Mouse (Mus musculus) adrenal gland, postnatal 14 days (tissue): ENCODE results near the gene Mtr. TPM values are rescaled to one million over a fixed set of nuclear protein-coding genes. Genes with fewer than 3 reads are reported as not detected.

ENCODE experiments used
- DNase-seq: peaks from one replicate; pipeline ENCODE4 v3.0.0; 2021; ENCODE audit warnings: mixed read lengths
- long read RNA-seq, 2 experiments: library from polyadenylated mRNA; stranded (forward); transcript quantifications; one replicate each; pipeline ENCODE4 v2.0.0; 2021
- total RNA-seq: library from RNA; stranded (reverse); gene quantifications from 2 replicates; pipeline ENCODE4 v1.2.3, GENCODE M21; 2021

Gene Mtr
- 22.3 and 26.2 TPM in 2 replicates for total RNA-seq
- long read RNA-seq, experiment 1, full-length matches to known transcripts, result 5 of 8 reads
- long read RNA-seq, experiment 1, partial matches to known transcripts, result 1 of 8 reads
- long read RNA-seq, experiment 1, other reads (novel, unspliced or antisense), result 2 of 8 reads
- long read RNA-seq, experiment 2, full-length matches to known transcripts, result 6 of 8 reads
- long read RNA-seq, experiment 2, partial matches to known transcripts, result 1 of 8 reads
- long read RNA-seq, experiment 2, other reads (novel, unspliced or antisense), result 1 of 8 reads

- DNase-seq, result peak; percentile 97
Measured at GRCm38 (mm10) chr13:12257391-12258380, at the start of gene Mtr. Gene Mtr, minus strand, starts transcription at chr13:12258113.

DNA sequence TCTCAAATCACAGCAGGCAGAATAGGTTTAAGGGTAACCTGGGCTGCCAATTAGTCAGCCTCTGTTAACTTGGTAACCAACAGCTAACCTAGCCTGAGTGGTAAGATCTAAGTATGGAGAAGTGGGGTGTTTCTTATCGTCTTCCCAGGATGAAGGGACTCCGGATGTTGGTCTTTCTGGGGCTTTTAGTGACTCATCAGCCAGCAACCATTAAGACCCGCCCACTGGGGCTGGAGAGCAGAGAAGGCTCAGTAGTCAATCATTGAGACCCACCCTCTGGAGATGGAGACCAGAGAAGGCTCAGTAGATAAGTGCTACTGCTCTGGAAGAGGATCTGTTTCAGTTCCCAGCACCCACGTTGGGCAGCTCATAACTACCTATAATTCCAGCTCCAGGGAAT is 49.4 kb upstream of the Mtr start:
- DNase-seq, result no peak

DNA sequence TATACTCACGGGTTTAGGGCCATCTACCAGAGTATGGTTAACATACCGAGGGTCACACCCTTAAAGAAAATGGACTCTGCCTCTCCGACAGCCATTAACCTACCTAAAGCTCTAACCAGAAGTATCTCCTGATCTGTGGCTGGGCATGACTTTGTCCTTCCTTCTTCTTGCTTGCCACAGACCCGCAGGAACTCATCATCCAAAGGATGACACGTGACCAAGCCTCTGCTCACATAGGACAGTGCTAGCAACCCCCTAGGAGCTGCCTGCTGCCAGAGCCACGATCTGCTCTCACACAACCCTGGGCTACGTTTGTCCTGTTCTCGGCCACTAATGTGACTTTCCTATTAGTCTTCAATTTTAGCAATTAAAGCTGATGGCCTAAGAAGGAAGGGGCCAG is 47.6 kb upstream of the Mtr start:
- DNase-seq, result no peak

GRCm38 (mm10) chr13:12304991-12305390 is 47.1 kb upstream of the Mtr start:
- DNase-seq, result no peak

DNA sequence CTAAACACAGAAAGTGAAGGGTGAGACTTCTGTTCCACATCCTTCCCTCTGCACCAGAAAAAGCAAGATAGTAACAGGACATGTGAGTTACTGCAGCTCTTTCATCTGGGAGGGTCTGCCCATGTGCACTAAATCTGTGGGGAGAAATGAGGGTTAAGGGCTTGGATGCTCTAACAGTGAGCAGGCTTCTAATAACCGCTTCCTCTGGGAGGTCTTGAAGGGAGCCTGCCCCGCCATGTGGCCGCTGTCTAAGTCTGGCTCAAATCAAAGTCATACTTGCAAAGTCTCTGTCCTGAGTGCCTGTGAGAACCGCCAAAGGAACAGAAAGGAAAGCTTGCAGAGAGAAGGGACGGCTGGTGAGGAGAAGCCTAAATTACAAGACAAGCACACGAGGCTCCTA is 39.9 kb upstream of the Mtr start:
- no peak for DNase-seq

- DNase-seq, result peak; percentile 54
Measured at GRCm38 (mm10) chr13:12296701-12297100, 38.8 kb upstream of the Mtr start.

DNA sequence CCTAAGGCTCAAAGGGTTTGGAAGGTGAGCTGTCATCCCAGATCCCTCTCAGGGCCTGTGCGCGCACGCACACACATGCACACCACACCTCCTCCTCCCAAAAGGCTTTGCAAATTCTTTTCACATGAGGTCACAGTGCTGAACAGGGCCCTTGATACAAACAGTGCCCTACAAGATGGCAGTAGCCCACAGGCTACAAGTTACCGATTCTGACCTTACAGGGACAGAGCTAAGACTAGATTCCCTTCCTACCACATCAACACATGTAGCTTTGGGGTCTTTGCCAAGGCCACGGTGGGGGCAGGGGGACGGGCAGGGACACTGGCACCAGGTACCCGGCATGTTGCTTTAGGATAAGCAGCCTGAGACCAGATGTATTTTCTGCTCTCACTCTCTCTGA is 35.9 kb upstream of the Mtr start:
- no peak for DNase-seq

GRCm38 (mm10) chr13:12290700-12291099 is 32.8 kb upstream of the Mtr start:
- no peak for DNase-seq

GRCm38 (mm10) chr13:12284528-12284927 is 26.6 kb upstream of the Mtr start:
- DNase-seq, result no peak

- peak; percentile 70 for DNase-seq
Measured at GRCm38 (mm10) chr13:12283826-12284225, 25.9 kb upstream of the Mtr start.

- DNase-seq, result peak; percentile 33
Measured at GRCm38 (mm10) chr13:12274721-12275120, 16.8 kb upstream of the Mtr start.

DNA sequence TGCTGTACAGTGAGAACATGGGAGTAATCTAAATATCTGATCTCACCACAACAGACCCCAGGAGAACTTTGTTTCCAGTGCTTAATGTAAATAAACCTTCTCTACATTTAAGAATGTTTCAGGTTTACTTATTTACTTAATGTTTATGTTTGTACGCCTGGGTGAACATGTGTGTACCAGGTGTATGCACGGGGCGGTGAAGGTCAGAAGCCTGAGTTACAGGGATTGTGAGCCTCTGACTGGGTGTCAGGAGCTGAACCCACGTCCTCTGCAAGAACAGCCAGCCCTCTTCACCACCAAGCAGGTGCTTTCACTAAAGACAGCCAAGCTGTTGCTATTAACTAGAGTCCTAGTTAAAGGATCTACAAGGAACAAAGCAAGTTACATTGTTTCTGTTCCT is 16.3 kb upstream of the Mtr start:
- DNase-seq, result no peak

- DNase-seq, result peak; percentile 38
Measured at GRCm38 (mm10) chr13:12272953-12273352, 15.0 kb upstream of the Mtr start.

GRCm38 (mm10) chr13:12267971-12268370 is 10.1 kb upstream of the Mtr start:
- DNase-seq, result no peak

DNA sequence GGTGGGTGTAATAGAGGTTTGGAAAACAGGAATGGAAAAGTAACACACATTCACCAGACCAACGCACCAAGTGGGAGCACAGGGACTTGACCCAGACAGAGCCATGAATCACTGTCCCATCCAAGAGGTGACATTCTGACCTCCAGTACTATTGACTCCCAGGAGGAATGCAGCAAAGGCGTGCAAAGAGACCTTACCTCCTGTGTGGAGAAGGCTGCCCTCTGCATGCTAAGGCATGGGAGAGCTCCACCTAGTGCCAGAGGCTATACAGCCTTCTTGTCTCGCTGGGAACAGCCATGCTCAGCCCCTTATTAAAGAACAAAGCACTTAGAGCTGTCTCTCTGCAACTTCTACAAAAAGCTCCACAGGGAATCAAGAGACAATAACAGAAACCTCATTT is 9.2 kb upstream of the Mtr start:
- peak; percentile 58 for DNase-seq

DNA sequence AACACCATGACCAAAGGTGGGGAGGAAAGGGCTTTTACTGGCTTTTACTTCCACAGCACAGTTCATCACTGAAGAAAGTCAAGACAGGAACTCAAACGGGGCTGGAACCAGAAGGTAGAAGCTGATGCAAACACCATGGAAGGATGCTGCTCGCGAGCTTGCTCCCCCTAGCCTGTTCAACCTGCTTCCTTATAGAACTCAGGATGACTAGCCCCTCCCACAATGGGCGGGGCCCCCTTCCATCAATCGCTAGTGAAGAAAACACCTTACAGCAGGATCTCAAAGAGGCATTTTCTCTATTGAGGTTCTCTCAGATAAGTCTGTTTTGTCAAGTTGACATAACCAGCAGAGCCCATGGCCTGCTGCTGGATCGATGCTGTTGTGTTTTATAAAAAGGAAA is 6.1 kb upstream of the Mtr start:
- DNase-seq, result no peak

- DNase-seq, result no peak
Measured at GRCm38 (mm10) chr13:12261505-12261904, 3.6 kb upstream of the Mtr start.

GRCm38 (mm10) chr13:12256871-12257390 is 982 bp downstream of the Mtr start:
- DNase-seq, result no peak

- no peak for DNase-seq
Measured at GRCm38 (mm10) chr13:12255911-12256705, 1.8 kb downstream of the Mtr start.

- no peak for DNase-seq
Measured at GRCm38 (mm10) chr13:12250496-12250895, 7.4 kb downstream of the Mtr start.

GRCm38 (mm10) chr13:12249195-12249898 is 8.6 kb downstream of the Mtr start:
- DNase-seq, result no peak

GRCm38 (mm10) chr13:12245938-12246337 is 12.0 kb downstream of the Mtr start:
- DNase-seq, result no peak
